Mouse (Mus musculus): Measurements from ENCODE around the gene Drap1. TPM values are rescaled to one million over a fixed set of nuclear protein-coding genes. Genes with fewer than 3 reads are reported as not detected.
A peak's percentile ranks its signal among the peaks of the same experiment; 100 is the strongest.

Gene Drap1
- total and polyA plus RNA-seq, 2 experiments from 2014 or later, result 171 to 353 TPM

- Histone ChIP-seq H3K27me3 (ENCODE audit: insufficient read depth, low read length) (no peaks in the 10 kb centered on the region), H3K4me3 (ENCODE audit: low read depth, low read length) (no peak overlapping the region), H3K4me1 (ENCODE audit: insufficient read depth) (no peaks in the 10 kb centered on the region), H3K9me3 (ENCODE audit: low read length) (no peaks in the 10 kb centered on the region), H3K27ac (ENCODE audit: low read depth, low read length) (no peak overlapping the region), H3K4me2 (ENCODE audit: low read depth) (no peak overlapping the region), H3K36me3 (ENCODE audit: insufficient read depth) (no peaks in the 10 kb centered on the region; the same call in 1 of the 2 replicates), H3K9ac (0 out of 2 replicates have a peak overlapping the region, but pooled peaks have one; percentile 25)
- DNase-seq, result no peak
- no peak for TF ChIP-seq CTCF (IDR thresholded peaks at IDR 0.05; ENCODE audit: low read depth)
- ATAC-seq, result no peak
- WGBS, result 69% methylated on average over 7 of the region's 7 CpGs
Measured at GRCm38 (mm10) chr19:5433951-5434350, 9.2 kb upstream of the Drap1 start.

GRCm38 (mm10) chr19:5432992-5433852, 8.4 kb upstream of the Drap1 start:
- ATAC-seq, result peak; percentile 36
- peak overlapping the region; percentile 41 for H3K4me2 ChIP-seq (ENCODE audit: low read depth)
- H3K27me3 ChIP-seq (ENCODE audit: insufficient read depth, low read length), result no peaks in the 10 kb centered on the region
- no peaks in the 10 kb centered on the region for H3K4me1 ChIP-seq (ENCODE audit: insufficient read depth)
- H3K9me3 ChIP-seq (ENCODE audit: low read length), result no peaks in the 10 kb centered on the region
- DNase-seq, result no peak
- no peaks in the 10 kb centered on the region; the same call in 1 of the 2 replicates for H3K36me3 ChIP-seq (ENCODE audit: insufficient read depth)
- H3K9ac ChIP-seq, result 0 out of 2 replicates have a peak overlapping the region, but pooled peaks have one; percentile 25
- peak; percentile 26; the same call in 1 of the 2 replicates for TF ChIP-seq CTCF (IDR thresholded peaks at IDR 0.05; ENCODE audit: low read depth)
- H3K27ac ChIP-seq (ENCODE audit: low read depth, low read length), result no peak overlapping the region
- 12% methylated on average over 16 of the region's 16 CpGs for WGBS
- no peak overlapping the region for H3K4me3 ChIP-seq (ENCODE audit: low read depth, low read length)

GRCm38 (mm10) chr19:5431911-5432464, 7.2 kb upstream of the Drap1 start:
- 75% methylated on average over 4 of the region's 4 CpGs for WGBS
- Histone ChIP-seq H3K4me1 (ENCODE audit: insufficient read depth) (no peaks in the 10 kb centered on the region), H3K27ac (ENCODE audit: low read depth, low read length) (no peak overlapping the region), H3K9me3 (ENCODE audit: low read length) (no peaks in the 10 kb centered on the region), H3K4me3 (ENCODE audit: low read depth, low read length) (no peak overlapping the region), H3K27me3 (ENCODE audit: insufficient read depth, low read length) (no peaks in the 10 kb centered on the region), H3K4me2 (ENCODE audit: low read depth) (no peak overlapping the region), H3K36me3 (ENCODE audit: insufficient read depth) (peaks cover 4% of the 10 kb centered on the region; the same call in 1 of the 2 replicates), H3K9ac (no peak overlapping the region)
- DNase-seq (no peak), ATAC-seq (no peak)
- no peak for TF ChIP-seq CTCF (IDR thresholded peaks at IDR 0.05; ENCODE audit: low read depth)

GRCm38 (mm10) chr19:5430408-5430807, 5.6 kb upstream of the Drap1 start:
- 25% methylated on average over 1 of the region's 1 CpGs for WGBS
- Histone ChIP-seq H3K9ac (no peak overlapping the region), H3K36me3 (ENCODE audit: insufficient read depth) (peaks cover 14% of the 10 kb centered on the region; the same call in 1 of the 2 replicates), H3K4me2 (ENCODE audit: low read depth) (no peak overlapping the region), H3K27ac (ENCODE audit: low read depth, low read length) (no peak overlapping the region), H3K4me1 (ENCODE audit: insufficient read depth) (no peaks in the 10 kb centered on the region), H3K9me3 (ENCODE audit: low read length) (no peaks in the 10 kb centered on the region), H3K4me3 (ENCODE audit: low read depth, low read length) (no peak overlapping the region), H3K27me3 (ENCODE audit: insufficient read depth, low read length) (no peaks in the 10 kb centered on the region)
- DNase-seq, result no peak
- no peak for ATAC-seq
- TF ChIP-seq CTCF (IDR thresholded peaks at IDR 0.05; ENCODE audit: low read depth), result no peak

GRCm38 (mm10) chr19:5429806-5430205, 5.0 kb upstream of the Drap1 start:
- peaks cover 14% of the 10 kb centered on the region; the same call in 1 of the 2 replicates for H3K36me3 ChIP-seq (ENCODE audit: insufficient read depth)
- no peaks in the 10 kb centered on the region for H3K4me1 ChIP-seq (ENCODE audit: insufficient read depth)
- no peaks in the 10 kb centered on the region for H3K27me3 ChIP-seq (ENCODE audit: insufficient read depth, low read length)
- no peak overlapping the region for H3K9ac ChIP-seq
- DNase-seq (no peak), ATAC-seq (no peak)
- H3K4me2 ChIP-seq (ENCODE audit: low read depth), result no peak overlapping the region
- H3K4me3 ChIP-seq (ENCODE audit: low read depth, low read length), result no peak overlapping the region
- H3K27ac ChIP-seq (ENCODE audit: low read depth, low read length), result no peak overlapping the region
- 64% methylated on average over 8 of the region's 8 CpGs for WGBS
- no peak for TF ChIP-seq CTCF (IDR thresholded peaks at IDR 0.05; ENCODE audit: low read depth)
- no peaks in the 10 kb centered on the region for H3K9me3 ChIP-seq (ENCODE audit: low read length)

- DNase-seq, result no peak
- WGBS, result 86% methylated on average over 4 of the region's 4 CpGs
- H3K4me2 ChIP-seq (ENCODE audit: low read depth), result no peak overlapping the region
- H3K27me3 ChIP-seq (ENCODE audit: insufficient read depth, low read length), result no peaks in the 10 kb centered on the region
- no peak overlapping the region for H3K27ac ChIP-seq (ENCODE audit: low read depth, low read length)
- no peak overlapping the region for H3K4me3 ChIP-seq (ENCODE audit: low read depth, low read length)
- TF ChIP-seq CTCF (IDR thresholded peaks at IDR 0.05; ENCODE audit: low read depth), result no peak
- no peak overlapping the region for H3K9ac ChIP-seq
- H3K4me1 ChIP-seq (ENCODE audit: insufficient read depth), result no peaks in the 10 kb centered on the region
- H3K36me3 ChIP-seq (ENCODE audit: insufficient read depth), result peaks cover 14% of the 10 kb centered on the region; the same call in 1 of the 2 replicates
- no peak for ATAC-seq
- no peaks in the 10 kb centered on the region for H3K9me3 ChIP-seq (ENCODE audit: low read length)
Measured at GRCm38 (mm10) chr19:5429219-5429618, 4.4 kb upstream of the Drap1 start.

- peak; percentile 52 for TF ChIP-seq CTCF (IDR thresholded peaks at IDR 0.05; ENCODE audit: low read depth)
Measured at GRCm38 (mm10) chr19:5428083-5428482, 3.3 kb upstream of the Drap1 start.

More at GRCm38 (mm10) chr19:5428083-5428482, 3.3 kb upstream of the Drap1 start:
- Histone ChIP-seq H3K4me3 (ENCODE audit: low read depth, low read length) (no peak overlapping the region), H3K27me3 (ENCODE audit: insufficient read depth, low read length) (no peaks in the 10 kb centered on the region), H3K27ac (ENCODE audit: low read depth, low read length) (no peak overlapping the region), H3K36me3 (ENCODE audit: insufficient read depth) (peaks cover 14% of the 10 kb centered on the region; the same call in 1 of the 2 replicates), H3K4me1 (ENCODE audit: insufficient read depth) (peaks cover 7% of the 10 kb centered on the region; the same call in 1 of the 2 replicates), H3K9ac (no peak overlapping the region), H3K4me2 (ENCODE audit: low read depth) (no peak overlapping the region), H3K9me3 (ENCODE audit: low read length) (no peaks in the 10 kb centered on the region)
- DNase-seq, result no peak
- 90% methylated on average over 2 of the region's 2 CpGs for WGBS
- ATAC-seq, result no peak

All from forebrain, postnatal 0 days (tissue).